Mouse (Mus musculus): ENCODE results near the gene Ptprm. TPM values are rescaled to one million over a fixed set of nuclear protein-coding genes. Genes with fewer than 3 reads are reported as not detected.

Gene Ptprm
- polyA plus RNA-seq, 1 experiment from 2014 or later: 14.3 TPM

- Histone ChIP-seq H3K4me3 (no peak overlapping the region), H3K36me3 (no peaks in the 10 kb centered on the region), H3K9ac (no peak overlapping the region), H3K4me2 (no peak overlapping the region), H3K4me1 (peaks cover 9% of the 10 kb centered on the region; the same call in 1 of the 2 replicates), H3K27ac (no peak overlapping the region), H3K9me3 (no peaks in the 10 kb centered on the region), H3K27me3 (no peaks in the 10 kb centered on the region)
- 78% methylated on average over 8 of the region's 8 CpGs for WGBS
- ATAC-seq (ENCODE audit: insufficient number of reproducible peaks, insufficient read depth, low FRiP score, low TSS enrichment, low read depth): no peak
Observed at GRCm38 (mm10) chr17:67159611-67160010, 194.6 kb downstream of the Ptprm start.

GRCm38 (mm10) chr17:67157089-67157752 is 197.0 kb downstream of the Ptprm start:
- Histone ChIP-seq H3K36me3 (no peaks in the 10 kb centered on the region), H3K4me2 (no peak overlapping the region), H3K27me3 (no peaks in the 10 kb centered on the region), H3K27ac (no peak overlapping the region), H3K4me3 (no peak overlapping the region), H3K9ac (no peak overlapping the region), H3K4me1 (0 out of 2 replicates have a peak, but pooled peaks cover 4% of the 10 kb centered on the region), H3K9me3 (no peaks in the 10 kb centered on the region)
- no peak for ATAC-seq (ENCODE audit: insufficient number of reproducible peaks, insufficient read depth, low FRiP score, low TSS enrichment, low read depth)
- WGBS: 84% methylated on average over 7 of the region's 7 CpGs

GRCm38 (mm10) chr17:67152218-67152617 is 202.0 kb downstream of the Ptprm start:
- Histone ChIP-seq H3K27ac (no peak overlapping the region), H3K4me2 (no peak overlapping the region), H3K4me3 (no peak overlapping the region), H3K4me1 (0 out of 2 replicates have a peak, but pooled peaks cover 4% of the 10 kb centered on the region), H3K9me3 (no peaks in the 10 kb centered on the region), H3K36me3 (no peaks in the 10 kb centered on the region), H3K27me3 (no peaks in the 10 kb centered on the region), H3K9ac (no peak overlapping the region)
- 80% methylated on average over 3 of the region's 3 CpGs for WGBS
- no peak for ATAC-seq (ENCODE audit: insufficient number of reproducible peaks, insufficient read depth, low FRiP score, low TSS enrichment, low read depth)

GRCm38 (mm10) chr17:67150441-67150840 is 203.8 kb downstream of the Ptprm start:
- Histone ChIP-seq H3K4me1 (no peaks in the 10 kb centered on the region), H3K27ac (no peak overlapping the region), H3K9ac (no peak overlapping the region), H3K4me2 (no peak overlapping the region), H3K9me3 (no peaks in the 10 kb centered on the region), H3K27me3 (no peaks in the 10 kb centered on the region), H3K36me3 (no peaks in the 10 kb centered on the region), H3K4me3 (no peak overlapping the region)
- no peak for ATAC-seq (ENCODE audit: insufficient number of reproducible peaks, insufficient read depth, low FRiP score, low TSS enrichment, low read depth)
- WGBS: 91% methylated on average over 2 of the region's 2 CpGs

GRCm38 (mm10) chr17:67142183-67142756 is 212.0 kb downstream of the Ptprm start:
- WGBS: 77% methylated on average over 4 of the region's 4 CpGs
- no peak for ATAC-seq (ENCODE audit: insufficient number of reproducible peaks, insufficient read depth, low FRiP score, low TSS enrichment, low read depth)
- Histone ChIP-seq H3K36me3 (no peaks in the 10 kb centered on the region), H3K27me3 (no peaks in the 10 kb centered on the region), H3K4me1 (0 out of 2 replicates have a peak, but pooled peaks cover 3% of the 10 kb centered on the region), H3K4me2 (no peak overlapping the region), H3K27ac (no peak overlapping the region), H3K9me3 (no peaks in the 10 kb centered on the region), H3K9ac (no peak overlapping the region), H3K4me3 (no peak overlapping the region)

GRCm38 (mm10) chr17:67140502-67140901 is 213.8 kb downstream of the Ptprm start:
- no peaks in the 10 kb centered on the region for H3K27me3 ChIP-seq
- ATAC-seq (ENCODE audit: insufficient number of reproducible peaks, insufficient read depth, low FRiP score, low TSS enrichment, low read depth): no peak
- no peak overlapping the region for H3K4me2 ChIP-seq
- 0 out of 2 replicates have a peak, but pooled peaks cover 3% of the 10 kb centered on the region for H3K4me1 ChIP-seq
- H3K4me3 ChIP-seq: no peak overlapping the region
- H3K27ac ChIP-seq: no peak overlapping the region
- 48% methylated on average over 1 of the region's 1 CpGs for WGBS
- H3K9ac ChIP-seq: no peak overlapping the region
- H3K9me3 ChIP-seq: no peaks in the 10 kb centered on the region
- H3K36me3 ChIP-seq: no peaks in the 10 kb centered on the region

GRCm38 (mm10) chr17:67138981-67139380 is 215.3 kb downstream of the Ptprm start:
- H3K4me1 ChIP-seq: 0 out of 2 replicates have a peak, but pooled peaks cover 3% of the 10 kb centered on the region
- ATAC-seq (ENCODE audit: insufficient number of reproducible peaks, insufficient read depth, low FRiP score, low TSS enrichment, low read depth): no peak
- 74% methylated on average over 12 of the region's 12 CpGs for WGBS

GRCm38 (mm10) chr17:67136876-67137275 is 217.4 kb downstream of the Ptprm start:
- ATAC-seq (ENCODE audit: insufficient number of reproducible peaks, insufficient read depth, low FRiP score, low TSS enrichment, low read depth): no peak
- 73% methylated on average over 7 of the region's 7 CpGs for WGBS
- H3K36me3 ChIP-seq: no peaks in the 10 kb centered on the region
- H3K4me1 ChIP-seq: peaks cover 13% of the 10 kb centered on the region
- H3K4me3 ChIP-seq: no peak overlapping the region
- no peak overlapping the region for H3K27ac ChIP-seq
- no peaks in the 10 kb centered on the region for H3K9me3 ChIP-seq
- H3K9ac ChIP-seq: no peak overlapping the region
- no peak overlapping the region for H3K4me2 ChIP-seq
- no peaks in the 10 kb centered on the region for H3K27me3 ChIP-seq

More at GRCm38 (mm10) chr17:67138981-67139380, 215.3 kb downstream of the Ptprm start:
- no peak overlapping the region for H3K9ac ChIP-seq
- H3K4me2 ChIP-seq: no peak overlapping the region
- H3K27ac ChIP-seq: no peak overlapping the region
- H3K36me3 ChIP-seq: no peaks in the 10 kb centered on the region
- H3K4me3 ChIP-seq: no peak overlapping the region
- H3K27me3 ChIP-seq: no peaks in the 10 kb centered on the region
- H3K9me3 ChIP-seq: no peaks in the 10 kb centered on the region

GRCm38 (mm10) chr17:67136421-67136820 is 217.8 kb downstream of the Ptprm start:
- Histone ChIP-seq H3K27me3 (no peaks in the 10 kb centered on the region), H3K4me2 (no peak overlapping the region), H3K36me3 (no peaks in the 10 kb centered on the region), H3K4me3 (no peak overlapping the region), H3K9ac (no peak overlapping the region), H3K27ac (no peak overlapping the region), H3K9me3 (no peaks in the 10 kb centered on the region), H3K4me1 (peaks cover 13% of the 10 kb centered on the region)
- no peak for ATAC-seq (ENCODE audit: insufficient number of reproducible peaks, insufficient read depth, low FRiP score, low TSS enrichment, low read depth)
- 85% methylated on average over 8 of the region's 8 CpGs for WGBS

- Histone ChIP-seq H3K9ac (no peak overlapping the region), H3K4me1 (peaks cover 13% of the 10 kb centered on the region), H3K36me3 (no peaks in the 10 kb centered on the region), H3K9me3 (no peaks in the 10 kb centered on the region), H3K27me3 (no peaks in the 10 kb centered on the region), H3K4me2 (no peak overlapping the region), H3K27ac (no peak overlapping the region), H3K4me3 (no peak overlapping the region)
- no peak for ATAC-seq (ENCODE audit: insufficient number of reproducible peaks, insufficient read depth, low FRiP score, low TSS enrichment, low read depth)
- WGBS: 89% methylated on average over 4 of the region's 4 CpGs
Observed at GRCm38 (mm10) chr17:67134235-67134634, 220.0 kb downstream of the Ptprm start.

GRCm38 (mm10) chr17:67133440-67134103 is 220.7 kb downstream of the Ptprm start:
- no peak for ATAC-seq (ENCODE audit: insufficient number of reproducible peaks, insufficient read depth, low FRiP score, low TSS enrichment, low read depth)
- H3K27ac ChIP-seq: peak overlapping the region; percentile 55; the same call in 1 of the 2 replicates
- WGBS: 29% methylated on average over 13 of the region's 13 CpGs
- H3K9me3 ChIP-seq: no peaks in the 10 kb centered on the region
- no peaks in the 10 kb centered on the region for H3K27me3 ChIP-seq
- H3K4me1 ChIP-seq: peaks cover 12% of the 10 kb centered on the region
- H3K36me3 ChIP-seq: no peaks in the 10 kb centered on the region
- no peak overlapping the region for H3K4me3 ChIP-seq
- 0 out of 2 replicates have a peak overlapping the region, but pooled peaks have one; percentile 32 for H3K9ac ChIP-seq
- peak overlapping the region; percentile 10; the same call in 1 of the 2 replicates for H3K4me2 ChIP-seq

Measured in embryonic facial prominence, embryonic 13.5 days (tissue).